Comparison of ENCODE assay signal across 15 mouse cellular contexts in genomic region chr8:10174841-10175680, GRCm38 (mm10). TPM values are rescaled to one million over a fixed set of nuclear protein-coding genes. Genes with fewer than 3 reads are reported as not detected.
DNase-seq lines count a peak whose midpoint lies in the region; ATAC-seq lines count a peak whose summit lies in the region.
"Had no signal": no experiment of that assay in that cellular context is flagged by ENCODE, and none has a peak within 500 bp of the region (broad histone marks: within the 10 kb centered on the region; RNA-seq: fewer than 3 reads in every experiment).

No protein-coding gene starts in this region.

- H3K27ac ChIP-seq in forebrain, embryonic 16.5 days (ENCODE audit: low read length) = no peak overlapping the region
- H3K27ac ChIP-seq in midbrain, embryonic 14.5 days (replicated peaks; ENCODE audit: low read depth, low read length) = 0 out of 2 replicates have a peak overlapping the region, but pooled peaks have one; percentile 8
- no peak overlapping the region for H3K27ac ChIP-seq in limb, embryonic 10.5 days
- H3K27ac ChIP-seq: kidney, embryonic 15.5 days; liver, embryonic 14.5 days had no signal

- ATAC-seq in forebrain, embryonic 16.5 days = peak; percentile 62
- no peak for ATAC-seq in midbrain, embryonic 14.5 days (ENCODE audit: low FRiP score, low TSS enrichment)

- H3K36me3 ChIP-seq in forebrain, embryonic 16.5 days (ENCODE audit: control insufficient read depth, insufficient read depth) = no peaks in the 10 kb centered on the region
- no peaks in the 10 kb centered on the region for H3K36me3 ChIP-seq in midbrain, embryonic 14.5 days (ENCODE audit: control insufficient read depth, insufficient read depth, low read length)
- no peaks in the 10 kb centered on the region for H3K36me3 ChIP-seq in limb, embryonic 10.5 days
- H3K36me3 ChIP-seq: kidney, embryonic 15.5 days had no signal

- H3K4me3 ChIP-seq in forebrain, embryonic 16.5 days (replicated peaks; ENCODE audit: low read length) = no peak overlapping the region
- H3K4me3 ChIP-seq in midbrain, embryonic 14.5 days (replicated peaks; ENCODE audit: low read depth, low read length) = no peak overlapping the region
- H3K4me3 ChIP-seq in limb, embryonic 10.5 days = no peak overlapping the region
- H3K4me3 ChIP-seq: kidney, embryonic 15.5 days had no signal

- DNase-seq in heart, adult 11 months = peak; percentile 76
- no peak for DNase-seq in heart, postnatal 4 days
- DNase-seq in cerebellum, adult 18-20 months = peak; percentile 19 to 45
- DNase-seq in midbrain, embryonic 14.5 days = no peak
- DNase-seq in testis, postnatal 10 days (ENCODE audit: low spot score) = no peak
- no peak for DNase-seq in limb, embryonic 10.5 days (ENCODE audit: low spot score)
- DNase-seq in embryo, embryonic 10.5 days (ENCODE audit: low spot score) = no peak
- DNase-seq: heart, postnatal 36 days; layer of hippocampus, adult 9-11 months; spleen, adult 18-20 months; thymus, postnatal 25 days had no signal

- H3K4me1 ChIP-seq in forebrain, embryonic 16.5 days (replicated peaks; ENCODE audit: control insufficient read depth, insufficient read depth, low read length) = peaks cover 16% of the 10 kb centered on the region
- peaks cover 40% of the 10 kb centered on the region for H3K4me1 ChIP-seq in midbrain, embryonic 14.5 days (ENCODE audit: control insufficient read depth, insufficient read depth, low read length)
- H3K4me1 ChIP-seq in limb, embryonic 10.5 days = peaks cover 6% of the 10 kb centered on the region; the same call in 1 of the 2 replicates
- H3K4me1 ChIP-seq: kidney, embryonic 15.5 days had no signal

- no peak overlapping the region for H3K9ac ChIP-seq in forebrain, embryonic 16.5 days (replicated peaks; ENCODE audit: low read depth, low read length)
- no peak overlapping the region for H3K9ac ChIP-seq in midbrain, embryonic 14.5 days (replicated peaks; ENCODE audit: low read length)
- H3K9ac ChIP-seq: kidney, embryonic 15.5 days; liver, embryonic 14.5 days had no signal

- no peaks in the 10 kb centered on the region for H3K27me3 ChIP-seq in forebrain, embryonic 16.5 days (replicated peaks; ENCODE audit: control insufficient read depth, insufficient read depth, low read length)
- no peaks in the 10 kb centered on the region for H3K27me3 ChIP-seq in midbrain, embryonic 14.5 days (ENCODE audit: control insufficient read depth, insufficient read depth, low read length)
- H3K27me3 ChIP-seq in limb, embryonic 10.5 days (ENCODE audit: low read depth, poor library complexity, severe bottlenecking) = no peaks in the 10 kb centered on the region

- WGBS in forebrain, embryonic 16.5 days = 71% methylated on average over 7 of the region's 7 CpGs
- WGBS in midbrain, embryonic 14.5 days = 78% methylated on average over 7 of the region's 7 CpGs
- 90% methylated on average over 7 of the region's 7 CpGs for WGBS in limb, embryonic 10.5 days

- no peaks in the 10 kb centered on the region for H3K9me3 ChIP-seq in forebrain, embryonic 16.5 days (ENCODE audit: control insufficient read depth, low read length)
- no peaks in the 10 kb centered on the region for H3K9me3 ChIP-seq in midbrain, embryonic 14.5 days (ENCODE audit: control insufficient read depth, low read length)
- no peaks in the 10 kb centered on the region for H3K9me3 ChIP-seq in limb, embryonic 10.5 days (replicated peaks)
- H3K9me3 ChIP-seq: kidney, embryonic 15.5 days had no signal

- no peak overlapping the region for H3K4me2 ChIP-seq in forebrain, embryonic 16.5 days (ENCODE audit: low read length)
- no peak overlapping the region for H3K4me2 ChIP-seq in midbrain, embryonic 14.5 days (ENCODE audit: low read length)
- H3K4me2 ChIP-seq: kidney, embryonic 15.5 days had no signal

RNA-seq across cellular contexts. Expression of gene Myo16, which starts 21.4 kb away (rescaled TPM):
- total RNA-seq in heart, postnatal 4 days (2021) = 10 to 100 TPM; 15.7 to 18.7 TPM
- 3.4 and 5.8 TPM in 2 replicates for polyA plus RNA-seq in forebrain, embryonic 16.5 days (2015; fragmentation: Nextera tagmentation; extraction: Ambion mirVana)
- 6.1 and 7.9 TPM in 2 replicates for polyA plus RNA-seq in midbrain, embryonic 14.5 days (2014; fragmentation: Nextera tagmentation; extraction: Ambion mirVana)
- polyA plus RNA-seq in limb, embryonic 10.5 days (2016; fragmentation: Nextera tagmentation; extraction: Ambion mirVana) = 0.08 and 0.20 TPM in 2 replicates
- total RNA-seq: megakaryocyte progenitor cell, adult 5-6 weeks had no signal

Comparison
In these comparisons a context has a peak if more than half of its experiments do, and no peak if none do; other contexts are left out.
1. DNase-seq: peak in heart, adult 11 months (single experiment) and cerebellum, adult 18-20 months (2 of 2); none in heart, postnatal 4 days (single experiment), midbrain, embryonic 14.5 days (single experiment), testis, postnatal 10 days (single experiment), limb, embryonic 10.5 days (single experiment) and embryo, embryonic 10.5 days (single experiment).